Mouse (Mus musculus) 3T3-L1 (cell line): ENCODE results near the gene Ccdc127.

Experiments
- DNase-seq: peaks from one replicate; pipeline ENCODE4 v3.0.0-alpha.2; 2015; ENCODE audit warnings: low read depth, low spot score

Ccdc127 gene

GRCm38 (mm10) chr13:74349566-74350434 lies at the start of gene Ccdc127, which contains the start of gene Sdha:
Gene Ccdc127, plus strand, starts transcription at chr13:74350309.
Gene Sdha, minus strand, starts transcription at chr13:74350280.
- DNase-seq = peak; percentile 95

- peak; percentile 82 for DNase-seq
Measured at GRCm38 (mm10) chr13:74300925-74301606, 49.0 kb upstream of the Ccdc127 start.

- DNase-seq = no peak
Measured at GRCm38 (mm10) chr13:74301607-74301984, 48.5 kb upstream of the Ccdc127 start.

GRCm38 (mm10) chr13:74302050-74303037 lies 47.8 kb upstream of the Ccdc127 start:
- peak; percentile 36 for DNase-seq

GRCm38 (mm10) chr13:74305380-74305779 lies 44.7 kb upstream of the Ccdc127 start:
- DNase-seq = no peak

GRCm38 (mm10) chr13:74305780-74306179 lies 44.3 kb upstream of the Ccdc127 start:
- DNase-seq = no peak

- DNase-seq = no peak
Measured at GRCm38 (mm10) chr13:74314616-74315015, 35.5 kb upstream of the Ccdc127 start.

GRCm38 (mm10) chr13:74316386-74316785 lies 33.7 kb upstream of the Ccdc127 start:
- peak; percentile 21 for DNase-seq

GRCm38 (mm10) chr13:74316789-74317169 lies 33.3 kb upstream of the Ccdc127 start:
- no peak for DNase-seq

- peak; percentile 99 for DNase-seq
Measured at GRCm38 (mm10) chr13:74317170-74317849, 32.8 kb upstream of the Ccdc127 start, which contains the start of gene Pdcd6. Gene Pdcd6, minus strand, starts transcription at chr13:74317580.

GRCm38 (mm10) chr13:74329321-74329720 lies 20.8 kb upstream of the Ccdc127 start:
- DNase-seq = no peak

- DNase-seq = peak; percentile 74
Measured at GRCm38 (mm10) chr13:74341036-74341435, 9.1 kb upstream of the Ccdc127 start.

GRCm38 (mm10) chr13:74350435-74350906 lies 362 bp downstream of the Ccdc127 start:
- DNase-seq = no peak

- DNase-seq = no peak
Measured at GRCm38 (mm10) chr13:74356491-74356890, 6.4 kb downstream of the Ccdc127 start.

GRCm38 (mm10) chr13:74362218-74362617 lies 12.1 kb downstream of the Ccdc127 start:
- no peak for DNase-seq

- no peak for DNase-seq
Measured at GRCm38 (mm10) chr13:74363176-74363858, 13.2 kb downstream of the Ccdc127 start.

- peak; percentile 90 for DNase-seq
Measured at GRCm38 (mm10) chr13:74363859-74364235, 13.7 kb downstream of the Ccdc127 start, which contains the start of gene Lrrc14b. Gene Lrrc14b, minus strand, starts transcription at chr13:74364005.

GRCm38 (mm10) chr13:74381533-74382276 lies 31.6 kb downstream of the Ccdc127 start:
- DNase-seq = peak; percentile 49

GRCm38 (mm10) chr13:74382289-74382688 lies 32.2 kb downstream of the Ccdc127 start:
- DNase-seq = no peak
